Mouse (Mus musculus) myocyte (in vitro differentiated cells): ENCODE measurements at regions not wholly inside any gene's neighbourhood (a gene's known extent, or its start where the extent isn't known, plus 50 kb on each side); places are given as distances from the start of the nearest gene placed in this dataset.

Experiments used
- CEBPB ChIP-seq: IDR thresholded peaks from 2 replicates; pipeline ENCODE4 v1.6.1; 2011; ENCODE audit warnings: mild to moderate bottlenecking, moderate library complexity; ENCODE audit not compliant: poor library complexity, insufficient read depth, severe bottlenecking
- E2F4 ChIP-seq: IDR thresholded peaks from one replicate; pipeline ENCODE4 v1.6.1; 2011; ENCODE audit warnings: mild to moderate bottlenecking, control low read depth, moderate library complexity; ENCODE audit not compliant: insufficient read depth
- MYOD1 ChIP-seq, 3 experiments: IDR thresholded peaks; one replicate each; pipeline ENCODE4 v1.6.1; 2011; ENCODE audit warnings: control low read depth in 2 of 3, low read depth in 2 of 3, mild to moderate bottlenecking in 2 of 3, moderate library complexity in 1 of 3; ENCODE audit not compliant: insufficient read length in 2 of 3, control insufficient read depth in 1 of 3
- POLR2A ChIP-seq: IDR thresholded peaks from one replicate; pipeline ENCODE4 v1.6.1; 2011; ENCODE audit warnings: low read depth, mild to moderate bottlenecking, control low read depth, moderate library complexity; ENCODE audit not compliant: insufficient read length
- SRF ChIP-seq: IDR thresholded peaks from one replicate; pipeline ENCODE4 v1.6.1; 2011; ENCODE audit warnings: low read depth; ENCODE audit not compliant: control insufficient read depth, insufficient read length
- USF1 ChIP-seq: IDR thresholded peaks from one replicate; pipeline ENCODE4 v1.6.1; 2011; ENCODE audit warnings: low read depth, mild to moderate bottlenecking, control low read depth, moderate library complexity

- TF ChIP-seq SRF (no peak), MYOD1 (IDR thresholded peaks at IDR 0.05; ENCODE audit: control insufficient read depth in 1 of 3, insufficient read length in 2 of 3, low read depth in 2 of 3) (no peak), POLR2A (no peak), E2F4 (no peak), CEBPB (no peak), USF1 (no peak)
Observed at GRCm38 (mm10) chr4:124054240-124054760, 136.5 kb upstream of the 4930535I16Rik start.
